Mouse (Mus musculus) stomach, embryonic 16.5 days (tissue): Measurements from ENCODE around the gene Agtrap. TPM values are rescaled to one million over a fixed set of nuclear protein-coding genes. Genes with fewer than 3 reads are reported as not detected.

Source experiments
- ATAC-seq: fragments of 200-750 bp; cut with Nextera tagmentation; 2 replicates; pipeline ENCODE4 v1.8.0; 2017; ENCODE audit warnings: moderate number of reproducible peaks, moderate TSS enrichment; ENCODE audit not compliant: insufficient read depth, low FRiP score
- H3K27ac ChIP-seq: fragments of 300-500 bp; sonication (generic); 2 replicates; pipeline ENCODE4 v1.5.1; 2014; ENCODE audit warnings: low read length
- H3K27me3 ChIP-seq: fragments of 300-500 bp; sonication (generic); 2 replicates; pipeline ENCODE4 v1.6.1; 2014; ENCODE audit warnings: low read length, control low read depth, mixed read lengths; ENCODE audit not compliant: control insufficient read depth, insufficient read depth
- H3K36me3 ChIP-seq: fragments of 300-500 bp; sonication (generic); 2 replicates; pipeline ENCODE4 v1.6.1; 2014; ENCODE audit warnings: low read length; ENCODE audit not compliant: control insufficient read depth, insufficient read depth
- H3K4me1 ChIP-seq: fragments of 300-500 bp; sonication (generic); 2 replicates; pipeline ENCODE4 v1.6.1; 2014; ENCODE audit warnings: low read length, control low read depth, mixed read lengths; ENCODE audit not compliant: control insufficient read depth, insufficient read depth
- H3K4me2 ChIP-seq: fragments of 300-500 bp; sonication (generic); 2 replicates; pipeline ENCODE4 v1.6.1; 2014; ENCODE audit warnings: low read depth, low read length, mixed read lengths
- H3K4me3 ChIP-seq: fragments of 300-500 bp; sonication (generic); replicated peaks from 2 replicates; pipeline ENCODE4 v1.5.1; 2014; ENCODE audit warnings: mild to moderate bottlenecking, low read length
- H3K9ac ChIP-seq: fragments of 300-500 bp; sonication (generic); 2 replicates; pipeline ENCODE4 v1.6.1; 2014; ENCODE audit warnings: low read length
- H3K9me3 ChIP-seq: fragments of 300-500 bp; sonication (generic); replicated peaks from 2 replicates; pipeline ENCODE4 v1.6.1; 2016; ENCODE audit warnings: low read length, control low read depth; ENCODE audit not compliant: control insufficient read depth
- WGBS: fragments of 180-500 bp; shearing (Covaris S2); extraction: QIAGEN DNeasy Blood & Tissue Kit; methylation state at CpG from one replicate; pipeline ENCODE4 v1.1.7; 2014; 5-methylcytosine and 5-hydroxymethylcytosine counted together
- polyA plus RNA-seq: library from polyadenylated mRNA; unstranded; fragments of >200 nt; fragmentation: Nextera tagmentation; extraction: Ambion mirVana; gene quantifications from 2 replicates; pipeline ENCODE4 v1.2.1, GENCODE M21; 2015

The Agtrap gene
- polyA plus RNA-seq, 1 experiment from 2014 or later = 16.5 TPM

DNA sequence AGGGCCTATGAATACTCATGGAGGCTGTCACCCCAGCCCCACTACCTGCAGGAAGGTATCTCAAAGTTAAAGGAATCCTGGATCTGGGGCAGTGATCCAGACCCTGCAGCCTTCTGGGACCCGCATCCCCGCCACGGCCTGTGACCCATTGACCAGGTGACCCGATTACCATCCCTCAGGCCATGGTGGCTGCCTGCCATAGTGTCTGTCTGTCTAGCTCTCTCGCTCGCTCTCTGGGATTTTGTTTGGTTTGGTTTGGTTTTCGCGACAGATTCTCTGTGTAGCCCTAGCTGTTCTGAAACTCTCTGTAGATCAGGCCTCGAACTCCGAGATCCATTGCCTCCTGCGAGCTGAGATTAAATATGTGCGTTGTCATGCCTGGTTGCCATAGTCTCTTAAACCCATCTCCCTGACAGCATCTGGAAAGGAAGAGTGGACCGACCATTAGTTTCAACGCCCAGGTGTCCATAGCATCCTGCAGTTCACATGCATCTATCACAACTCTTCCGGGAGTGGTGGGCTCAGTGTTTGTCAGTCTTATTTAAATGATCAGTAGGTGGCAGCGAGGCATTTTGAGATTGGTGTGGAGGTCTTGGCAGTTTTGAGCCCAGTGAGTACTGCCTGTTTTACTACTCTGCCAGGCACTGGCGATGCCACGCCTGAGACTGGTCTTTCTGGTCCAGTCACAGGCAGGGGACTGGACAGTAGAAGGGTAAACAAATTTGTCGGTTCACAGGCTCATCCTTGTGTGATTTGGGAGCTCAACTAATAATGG is 48.4 kb downstream of the Agtrap start:
- no peak for ATAC-seq

DNA sequence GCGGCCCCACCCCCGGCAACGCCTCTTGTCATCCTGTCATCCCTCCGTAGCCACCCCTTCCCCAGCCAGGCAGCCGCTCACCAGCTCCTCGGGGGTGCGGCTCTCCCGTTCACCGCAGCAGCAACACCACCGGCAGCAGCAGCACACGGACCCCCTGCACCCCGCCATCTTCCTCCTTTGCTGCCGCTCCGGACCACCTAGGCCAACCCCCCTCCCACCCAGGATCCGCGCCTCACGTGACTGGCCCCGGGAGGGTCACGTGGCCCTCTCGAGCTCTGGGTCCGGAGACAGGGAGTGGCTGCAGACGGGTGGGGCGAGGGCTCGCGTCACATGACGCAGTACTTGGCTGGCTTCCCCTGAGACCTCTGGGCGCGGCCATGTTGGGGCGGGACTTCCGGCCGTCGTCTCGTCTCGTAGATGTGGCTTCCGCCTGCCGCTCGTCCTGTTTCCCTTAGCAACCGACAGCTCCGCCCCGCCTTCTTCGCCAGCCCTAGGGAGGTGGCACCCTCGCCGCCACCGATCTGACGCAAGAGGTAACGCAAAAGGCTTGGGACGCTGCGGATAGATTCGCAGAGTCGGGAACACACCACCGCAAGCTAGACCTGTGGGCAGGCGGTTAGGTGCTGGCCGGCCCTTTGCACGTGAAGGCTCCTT is 49.1 kb downstream of the Agtrap start, which contains the start of the genes Clcn6 and Mthfr:
Clcn6 (minus strand) TSS at position 222 of the 654 bp plus-strand sequence.
Mthfr (plus strand) TSS at position 478 of the 654 bp plus-strand sequence.
- Histone ChIP-seq H3K4me1 (peaks cover 42% of the 10 kb centered on the region), H3K4me3 (peak within 1 kb of the TSS; percentile 75), H3K9me3 (no peaks in the 10 kb centered on the region), H3K36me3 (0 out of 2 replicates have a peak, but pooled peaks cover 2% of the 10 kb centered on the region), H3K9ac (peak within 1 kb of the TSS; percentile 80), H3K4me2 (peak within 1 kb of the TSS; percentile 90), H3K27ac (peak within 1 kb of the TSS; percentile 91), H3K27me3 (no peaks in the 10 kb centered on the region)
- under 1% methylated on average over 54 of the region's 54 CpGs for WGBS
- ATAC-seq = peak; percentile 96

More for the DNA sequence above, 48.4 kb downstream of the Agtrap start:
- Histone ChIP-seq H3K27ac (peak overlapping the region; percentile 91), H3K9me3 (no peaks in the 10 kb centered on the region), H3K4me2 (peak overlapping the region; percentile 90), H3K27me3 (no peaks in the 10 kb centered on the region), H3K36me3 (peaks cover 4% of the 10 kb centered on the region; the same call in 1 of the 2 replicates), H3K4me3 (peak overlapping the region; percentile 75), H3K9ac (peak overlapping the region; percentile 77), H3K4me1 (peaks cover 42% of the 10 kb centered on the region)
- 15% methylated on average over 19 of the region's 19 CpGs for WGBS

DNA sequence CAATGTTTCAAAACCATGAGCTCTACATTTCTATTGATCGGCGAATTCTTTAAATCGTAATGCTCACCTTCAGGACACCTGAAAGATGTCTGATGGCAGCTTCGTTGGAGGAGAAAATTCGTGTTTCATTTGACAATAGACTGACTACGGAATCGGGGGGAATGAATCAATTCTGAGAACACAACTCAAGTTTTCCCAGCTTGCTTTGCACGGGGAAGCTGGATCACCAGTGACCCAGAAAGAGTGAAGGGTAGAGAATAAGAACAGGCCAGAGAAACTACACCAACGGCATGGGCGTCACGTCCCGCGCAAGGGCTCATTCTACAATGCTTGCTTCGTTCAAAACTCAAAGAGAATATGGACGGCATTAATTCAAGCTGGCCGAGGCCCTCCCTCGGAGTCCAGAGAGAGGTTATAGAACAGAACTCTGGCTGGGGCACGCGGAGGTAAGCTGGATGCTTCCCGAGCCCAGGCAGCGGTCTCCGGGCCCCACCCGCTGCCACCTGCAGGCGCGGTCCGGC is 49.7 kb downstream of the Agtrap start:
- Histone ChIP-seq H3K36me3 (0 out of 2 replicates have a peak, but pooled peaks cover 2% of the 10 kb centered on the region), H3K4me2 (peak overlapping the region; percentile 57), H3K9ac (peak overlapping the region; percentile 80), H3K27me3 (no peaks in the 10 kb centered on the region), H3K4me1 (peaks cover 41% of the 10 kb centered on the region), H3K9me3 (no peaks in the 10 kb centered on the region), H3K4me3 (peak overlapping the region; percentile 75), H3K27ac (peak overlapping the region; percentile 80)
- 6% methylated on average over 26 of the region's 26 CpGs for WGBS
- ATAC-seq = no peak

DNA sequence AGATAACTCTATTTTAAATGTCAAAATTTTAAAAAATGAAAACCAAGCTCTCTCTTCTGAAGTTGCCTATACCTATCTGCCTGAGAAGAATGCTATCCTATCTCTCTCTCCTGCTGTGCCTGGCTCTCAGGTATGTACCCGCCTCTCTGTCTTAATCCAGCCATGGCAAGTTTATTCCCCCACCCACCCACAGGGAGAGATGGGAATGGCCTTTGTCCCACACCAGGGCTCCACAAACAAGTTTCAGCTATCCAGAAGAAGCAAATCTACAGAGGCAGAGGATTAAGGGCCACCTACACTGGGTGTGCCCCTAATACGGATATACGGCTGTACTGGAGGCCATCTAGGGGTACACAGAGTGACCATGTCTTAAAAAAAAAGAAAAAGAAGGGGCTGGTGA is 52.4 kb downstream of the Agtrap start:
- WGBS = 89% methylated on average over 3 of the region's 3 CpGs
- 0 out of 2 replicates have a peak, but pooled peaks cover 2% of the 10 kb centered on the region for H3K36me3 ChIP-seq

DNA sequence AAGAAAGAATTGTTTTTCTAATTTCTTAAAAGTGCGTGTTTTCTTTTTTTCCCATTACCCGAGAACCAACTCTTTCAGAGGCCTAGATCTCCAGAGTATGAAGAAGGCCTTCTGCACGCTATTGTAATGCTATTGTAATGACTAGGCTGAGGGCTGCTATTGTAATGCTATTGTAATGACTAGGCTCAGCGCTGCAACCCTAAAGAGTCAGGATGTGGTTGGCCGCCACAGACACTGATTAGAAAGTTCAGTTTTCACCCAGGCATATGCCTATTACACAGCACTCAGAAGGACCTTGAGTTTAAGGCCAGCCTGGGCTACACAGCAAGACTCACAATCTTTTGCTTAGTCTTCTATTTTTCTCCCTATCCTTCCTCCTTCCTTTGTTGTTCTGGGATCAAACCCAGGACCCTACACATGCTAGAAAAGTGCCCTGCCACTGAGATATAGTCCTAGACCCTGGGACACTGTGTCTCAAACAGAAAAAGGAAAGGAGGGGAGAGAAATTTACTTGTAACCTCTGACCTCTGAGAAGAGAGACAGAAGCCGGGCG is 53.9 kb downstream of the Agtrap start:
- Histone ChIP-seq H3K9me3 (no peaks in the 10 kb centered on the region), H3K27me3 (no peaks in the 10 kb centered on the region), H3K4me1 (peaks cover 7% of the 10 kb centered on the region), H3K9ac (no peak overlapping the region), H3K4me2 (no peak overlapping the region), H3K27ac (no peak overlapping the region), H3K4me3 (no peak overlapping the region), H3K36me3 (0 out of 2 replicates have a peak, but pooled peaks cover 2% of the 10 kb centered on the region)
- no peak for ATAC-seq
- 84% methylated on average over 7 of the region's 7 CpGs for WGBS

More for the DNA sequence above, 52.4 kb downstream of the Agtrap start:
- no peak for ATAC-seq
- H3K9me3 ChIP-seq = no peaks in the 10 kb centered on the region
- no peak overlapping the region for H3K27ac ChIP-seq
- H3K4me3 ChIP-seq = no peak overlapping the region
- peaks cover 20% of the 10 kb centered on the region for H3K4me1 ChIP-seq
- H3K4me2 ChIP-seq = no peak overlapping the region
- H3K9ac ChIP-seq = no peak overlapping the region
- H3K27me3 ChIP-seq = no peaks in the 10 kb centered on the region

DNA sequence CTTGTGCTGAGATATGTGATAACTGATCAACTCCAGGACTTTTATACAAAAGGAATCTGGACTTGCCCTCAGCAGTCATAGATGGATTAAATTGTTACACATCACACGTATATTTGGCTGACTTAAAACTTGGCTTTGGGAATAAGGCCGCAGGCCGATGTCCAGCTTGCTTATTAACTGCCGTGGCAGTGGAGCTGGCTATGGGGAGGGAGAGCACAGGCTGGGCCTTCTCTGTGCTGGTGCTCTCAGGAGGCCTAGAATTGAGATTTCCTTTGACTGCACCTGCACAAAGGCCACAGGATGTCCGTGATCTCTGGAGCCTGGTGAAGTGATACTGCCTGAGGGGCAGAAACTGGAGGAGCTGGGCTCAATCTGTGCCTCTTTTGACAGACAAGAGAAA is 57.3 kb downstream of the Agtrap start:
- no peak overlapping the region for H3K27ac ChIP-seq
- WGBS = 83% methylated on average over 5 of the region's 5 CpGs
- H3K9me3 ChIP-seq = no peaks in the 10 kb centered on the region
- H3K4me2 ChIP-seq = no peak overlapping the region
- H3K27me3 ChIP-seq = no peaks in the 10 kb centered on the region
- no peak overlapping the region for H3K9ac ChIP-seq
- no peak overlapping the region for H3K4me3 ChIP-seq
- H3K4me1 ChIP-seq = no peaks in the 10 kb centered on the region
- H3K36me3 ChIP-seq = no peaks in the 10 kb centered on the region
- ATAC-seq = no peak

DNA sequence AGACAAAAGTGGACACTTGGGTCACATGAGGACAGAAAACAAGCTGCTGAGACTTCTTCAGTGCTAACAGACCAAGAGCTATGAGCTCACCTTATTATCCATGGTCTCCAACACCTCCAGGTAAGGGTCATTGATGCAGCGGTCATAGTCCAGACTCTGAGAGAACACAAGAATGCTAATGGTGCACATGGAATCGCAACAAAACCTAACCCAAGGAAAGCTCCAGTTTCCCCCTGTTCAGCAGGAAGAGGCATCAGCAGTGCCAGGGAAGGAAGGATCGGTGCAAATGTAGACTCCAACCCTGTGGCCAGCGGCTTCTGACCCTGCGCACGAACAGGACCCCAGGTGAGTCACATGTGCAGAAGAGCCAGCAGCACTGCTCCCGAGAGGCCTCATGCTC is 58.5 kb downstream of the Agtrap start:
- Histone ChIP-seq H3K27ac (no peak overlapping the region), H3K4me3 (no peak overlapping the region), H3K4me1 (no peaks in the 10 kb centered on the region), H3K27me3 (no peaks in the 10 kb centered on the region), H3K36me3 (0 out of 2 replicates have a peak, but pooled peaks cover 4% of the 10 kb centered on the region), H3K9me3 (no peaks in the 10 kb centered on the region), H3K4me2 (no peak overlapping the region), H3K9ac (no peak overlapping the region)
- ATAC-seq = no peak
- WGBS = 92% methylated on average over 7 of the region's 7 CpGs
